In the genomic region with DNA sequence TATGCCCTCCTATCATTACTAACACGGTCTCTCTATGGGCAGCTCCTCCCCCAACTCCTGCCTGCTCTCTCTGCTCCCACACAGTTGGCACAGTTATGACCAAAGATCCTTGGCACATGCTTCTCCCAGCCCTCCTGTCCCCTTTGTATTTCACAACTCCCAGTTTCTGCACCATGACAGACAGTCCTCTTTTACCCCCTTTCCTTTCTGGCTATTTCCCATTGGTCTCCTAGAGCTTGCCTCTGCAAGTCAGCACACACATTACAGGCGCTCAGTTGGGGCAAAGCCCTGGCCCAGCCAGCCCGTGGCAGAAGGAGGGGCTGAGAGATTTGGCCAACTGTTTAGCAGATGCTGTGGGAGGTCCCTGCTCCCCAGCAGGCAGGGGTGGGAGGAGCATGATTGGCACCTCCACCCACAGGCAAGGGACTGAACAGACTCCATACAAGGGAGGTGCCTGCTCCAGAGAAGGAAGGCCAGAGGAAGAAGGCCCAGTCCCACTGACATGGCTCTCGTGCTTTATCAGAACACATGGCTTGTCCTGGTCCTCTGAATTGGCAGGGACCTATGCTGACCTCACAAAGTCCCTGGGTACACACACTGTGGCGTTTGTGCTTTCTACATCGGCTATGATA, we compare ENCODE assay signal across 7 mouse cellular contexts.
A peak's percentile ranks its signal among the peaks of the same experiment; 100 is the strongest.
DNase-seq lines count a peak whose midpoint lies in the region; ATAC-seq and TF ChIP-seq lines count a peak whose summit lies in the region.

No protein-coding gene starts in this region.

- no peak overlapping the region for H3K9ac ChIP-seq in hindbrain, postnatal 0 days (replicated peaks; ENCODE audit: low read length)
- H3K9ac ChIP-seq in stomach, embryonic 14.5 days (replicated peaks; ENCODE audit: low read depth, low read length) = no peak overlapping the region

- peaks cover 37% of the 10 kb centered on the region for H3K4me1 ChIP-seq in hindbrain, postnatal 0 days (ENCODE audit: insufficient read depth, low read length)
- H3K4me1 ChIP-seq in stomach, embryonic 14.5 days (ENCODE audit: control insufficient read depth, insufficient read depth, low read length) = peaks cover 21% of the 10 kb centered on the region

- no peaks in the 10 kb centered on the region for H3K9me3 ChIP-seq in hindbrain, postnatal 0 days (ENCODE audit: low read length)
- H3K9me3 ChIP-seq in stomach, embryonic 14.5 days (ENCODE audit: control insufficient read depth, low read depth, low read length) = no peaks in the 10 kb centered on the region

- no peak overlapping the region for H3K4me3 ChIP-seq in hindbrain, postnatal 0 days (ENCODE audit: low read length)
- H3K4me3 ChIP-seq in stomach, embryonic 14.5 days (ENCODE audit: low read depth, low read length) = no peak overlapping the region

- peak; percentile 86 for DNase-seq in adrenal gland, postnatal 10 days
- DNase-seq in cerebellum, postnatal 4 days (ENCODE audit: low spot score in 2 of 2) = peak; percentile 33 to 79
- peak; percentile 58 for DNase-seq in gastrocnemius, postnatal 14 days
- peak; percentile 86 for DNase-seq in hindbrain, postnatal 0 days (ENCODE audit: low spot score)
- peak; percentile 59 to 68 for DNase-seq in left cerebral cortex, adult 9 months (ENCODE audit: low spot score in 2 of 2)

- intact Hi-C loops in gastrocnemius, postnatal 14 days (cut with DNase I; ENCODE audit: low total_unique reads) = no loop called here

- no peak overlapping the region for H3K4me2 ChIP-seq in hindbrain, postnatal 0 days (ENCODE audit: low read depth, low read length)
- no peak overlapping the region for H3K4me2 ChIP-seq in stomach, embryonic 14.5 days (replicated peaks; ENCODE audit: low read depth, low read length)

- ATAC-seq in hindbrain, postnatal 0 days = peak; percentile 88
- peak; percentile 89 for ATAC-seq in megakaryocyte progenitor cell, adult 5-6 weeks (replicated peaks; ENCODE audit: poor library complexity)
- peak; percentile 69 for ATAC-seq in stomach, embryonic 14.5 days (ENCODE audit: insufficient number of reproducible peaks, insufficient read depth, low FRiP score, low read depth)

- TF ChIP-seq CTCF in hindbrain, postnatal 0 days (IDR thresholded peaks at IDR 0.05; ENCODE audit: low read depth) = no peak

- WGBS in hindbrain, postnatal 0 days = 13% methylated on average over 6 of the region's 6 CpGs
- 23% methylated on average over 6 of the region's 6 CpGs for WGBS in stomach, embryonic 14.5 days

- no peaks in the 10 kb centered on the region for H3K36me3 ChIP-seq in hindbrain, postnatal 0 days (ENCODE audit: insufficient read depth, low read length)
- H3K36me3 ChIP-seq in stomach, embryonic 14.5 days (ENCODE audit: control insufficient read depth, insufficient read depth, low read length) = no peaks in the 10 kb centered on the region

- H3K27ac ChIP-seq in hindbrain, postnatal 0 days = peak overlapping the region; percentile 55
- H3K27ac ChIP-seq in stomach, embryonic 14.5 days (ENCODE audit: low read length) = peak overlapping the region; percentile 6; the same call in 1 of the 2 replicates

- no peaks in the 10 kb centered on the region for H3K27me3 ChIP-seq in hindbrain, postnatal 0 days (ENCODE audit: insufficient read depth, low read length)
- no peaks in the 10 kb centered on the region for H3K27me3 ChIP-seq in stomach, embryonic 14.5 days (ENCODE audit: control insufficient read depth, insufficient read depth, low read length)
